Mouse (Mus musculus) intestine, embryonic 15.5 days (tissue): ENCODE results near the gene Gpr3. TPM values are rescaled to one million over a fixed set of nuclear protein-coding genes. Genes with fewer than 3 reads are reported as not detected.

Experiments used
- ATAC-seq: fragments of 200-750 bp; cut with Nextera tagmentation; 2 replicates; pipeline ENCODE4 v1.8.0; 2017; ENCODE audit warnings: moderate TSS enrichment, moderate library complexity
- H3K27ac ChIP-seq: fragments of 300-500 bp; sonication (generic); 2 replicates; pipeline ENCODE4 v1.5.1; 2015; ENCODE audit warnings: mild to moderate bottlenecking, inconsistent platforms
- H3K27me3 ChIP-seq: fragments of 300-500 bp; sonication (generic); replicated peaks from 2 replicates; pipeline ENCODE4 v1.6.1; 2015; ENCODE audit warnings: inconsistent platforms
- H3K36me3 ChIP-seq: fragments of 300-500 bp; sonication (generic); 2 replicates; pipeline ENCODE4 v1.6.1; 2015; ENCODE audit warnings: inconsistent platforms
- H3K4me1 ChIP-seq: fragments of 300-500 bp; sonication (generic); replicated peaks from 2 replicates; pipeline ENCODE4 v1.6.1; 2015; ENCODE audit warnings: inconsistent platforms
- H3K4me2 ChIP-seq: fragments of 300-500 bp; sonication (generic); replicated peaks from 2 replicates; pipeline ENCODE4 v1.6.1; 2015; ENCODE audit warnings: mild to moderate bottlenecking, inconsistent platforms
- H3K4me3 ChIP-seq: fragments of 300-500 bp; sonication (generic); replicated peaks from 2 replicates; pipeline ENCODE4 v1.5.1; 2015; ENCODE audit warnings: inconsistent platforms
- H3K9ac ChIP-seq: fragments of 300-500 bp; sonication (generic); 2 replicates; pipeline ENCODE4 v1.6.1; 2015; ENCODE audit warnings: inconsistent platforms
- H3K9me3 ChIP-seq: fragments of 300-500 bp; sonication (generic); 2 replicates; pipeline ENCODE4 v1.6.1; 2016; ENCODE audit warnings: inconsistent platforms
- WGBS: fragments of 180-500 bp; shearing (Covaris S2); methylation state at CpG from one replicate; pipeline ENCODE4 v1.1.7; 2015; 5-methylcytosine and 5-hydroxymethylcytosine counted together
- polyA plus RNA-seq: library from polyadenylated mRNA; unstranded; fragments of >200 nt; fragmentation: Nextera tagmentation; extraction: Ambion mirVana; gene quantifications from 2 replicates; pipeline ENCODE4 v1.2.1, GENCODE M21; 2015

Gpr3 gene
- 0.06 and 0.14 TPM in 2 replicates for polyA plus RNA-seq

- H3K4me1 ChIP-seq = peaks cover 18% of the 10 kb centered on the region
- ATAC-seq = peak; percentile 61
- peak within 1 kb of the TSS; percentile 100 for H3K4me2 ChIP-seq
- no peak within 1 kb of the TSS for H3K27ac ChIP-seq
- H3K27me3 ChIP-seq = peaks cover 13% of the 10 kb centered on the region
- H3K9ac ChIP-seq = peak within 1 kb of the TSS; percentile 54
- peak within 1 kb of the TSS; percentile 67 for H3K4me3 ChIP-seq
- no peaks in the 10 kb centered on the region for H3K36me3 ChIP-seq
- 3% methylated on average over 52 of the region's 52 CpGs for WGBS
- no peaks in the 10 kb centered on the region for H3K9me3 ChIP-seq
Measured at GRCm38 (mm10) chr4:133211751-133212561, at the start of gene Gpr3, which contains the start of gene Cd164l2. Gene Gpr3, minus strand, starts transcription at chr4:133212536. Gene Cd164l2, plus strand, starts transcription at chr4:133212131.

- Histone ChIP-seq H3K27me3 (0 out of 2 replicates have a peak, but pooled peaks cover 1% of the 10 kb centered on the region), H3K27ac (no peak overlapping the region)
Measured at GRCm38 (mm10) chr4:133261641-133262374, 49.5 kb upstream of the Gpr3 start.

GRCm38 (mm10) chr4:133257798-133258408 is 45.6 kb upstream of the Gpr3 start:
- H3K9me3 ChIP-seq = no peaks in the 10 kb centered on the region
- peaks cover 13% of the 10 kb centered on the region for H3K4me1 ChIP-seq
- H3K27ac ChIP-seq = no peak overlapping the region
- H3K4me3 ChIP-seq = no peak overlapping the region
- peaks cover 12% of the 10 kb centered on the region for H3K27me3 ChIP-seq
- no peaks in the 10 kb centered on the region for H3K36me3 ChIP-seq
- peak; percentile 73 for ATAC-seq
- peak overlapping the region; percentile 51; the same call in 1 of the 2 replicates for H3K4me2 ChIP-seq
- H3K9ac ChIP-seq = no peak overlapping the region
- 65% methylated on average over 12 of the region's 12 CpGs for WGBS

More at GRCm38 (mm10) chr4:133261641-133262374, 49.5 kb upstream of the Gpr3 start:
- WGBS = 62% methylated on average over 10 of the region's 10 CpGs
- no peak for ATAC-seq
- Histone ChIP-seq H3K9ac (no peak overlapping the region), H3K4me3 (no peak overlapping the region), H3K4me2 (no peak overlapping the region), H3K36me3 (peaks cover 25% of the 10 kb centered on the region; the same call in 1 of the 2 replicates), H3K4me1 (peaks cover 9% of the 10 kb centered on the region), H3K9me3 (no peaks in the 10 kb centered on the region)

- 26% methylated on average over 12 of the region's 12 CpGs for WGBS
- Histone ChIP-seq H3K9ac (0 out of 2 replicates have a peak overlapping the region, but pooled peaks have one; percentile 10), H3K4me3 (no peak overlapping the region; the same call in 1 of the 2 replicates), H3K27me3 (peaks cover 13% of the 10 kb centered on the region), H3K4me1 (peaks cover 13% of the 10 kb centered on the region), H3K4me2 (peak overlapping the region; percentile 51), H3K27ac (no peak overlapping the region), H3K36me3 (no peaks in the 10 kb centered on the region), H3K9me3 (no peaks in the 10 kb centered on the region)
- peak; percentile 73 for ATAC-seq
Measured at GRCm38 (mm10) chr4:133257230-133257629, 44.9 kb upstream of the Gpr3 start.

GRCm38 (mm10) chr4:133256820-133257219 is 44.5 kb upstream of the Gpr3 start:
- peaks cover 17% of the 10 kb centered on the region for H3K27me3 ChIP-seq
- peaks cover 13% of the 10 kb centered on the region for H3K4me1 ChIP-seq
- H3K9me3 ChIP-seq = no peaks in the 10 kb centered on the region
- H3K36me3 ChIP-seq = no peaks in the 10 kb centered on the region
- peak; percentile 62 for ATAC-seq
- no peak overlapping the region for H3K27ac ChIP-seq
- 0 out of 2 replicates have a peak overlapping the region, but pooled peaks have one; percentile 10 for H3K9ac ChIP-seq
- H3K4me2 ChIP-seq = peak overlapping the region; percentile 51
- H3K4me3 ChIP-seq = no peak overlapping the region; the same call in 1 of the 2 replicates
- 17% methylated on average over 24 of the region's 24 CpGs for WGBS

GRCm38 (mm10) chr4:133255392-133255791 is 43.1 kb upstream of the Gpr3 start:
- no peak overlapping the region for H3K27ac ChIP-seq
- H3K4me1 ChIP-seq = peaks cover 22% of the 10 kb centered on the region
- H3K9ac ChIP-seq = no peak overlapping the region
- H3K27me3 ChIP-seq = peaks cover 30% of the 10 kb centered on the region
- H3K4me2 ChIP-seq = no peak overlapping the region
- no peaks in the 10 kb centered on the region for H3K9me3 ChIP-seq
- WGBS = 61% methylated on average over 6 of the region's 6 CpGs
- no peak for ATAC-seq
- H3K36me3 ChIP-seq = no peaks in the 10 kb centered on the region
- no peak overlapping the region for H3K4me3 ChIP-seq

- WGBS = 48% methylated on average over 12 of the region's 12 CpGs
- H3K9me3 ChIP-seq = no peaks in the 10 kb centered on the region
- ATAC-seq = 0 out of 2 replicates have a peak, but pooled peaks have one; percentile 18
- H3K27ac ChIP-seq = no peak overlapping the region
- H3K4me1 ChIP-seq = peaks cover 22% of the 10 kb centered on the region
- H3K27me3 ChIP-seq = peaks cover 45% of the 10 kb centered on the region
- no peaks in the 10 kb centered on the region for H3K36me3 ChIP-seq
- H3K9ac ChIP-seq = no peak overlapping the region
- H3K4me3 ChIP-seq = no peak overlapping the region
- H3K4me2 ChIP-seq = no peak overlapping the region
Measured at GRCm38 (mm10) chr4:133253412-133253811, 41.1 kb upstream of the Gpr3 start.

- Histone ChIP-seq H3K27ac (no peak overlapping the region), H3K27me3 (peaks cover 49% of the 10 kb centered on the region), H3K36me3 (no peaks in the 10 kb centered on the region), H3K4me2 (no peak overlapping the region), H3K9ac (no peak overlapping the region), H3K9me3 (no peaks in the 10 kb centered on the region), H3K4me1 (peaks cover 17% of the 10 kb centered on the region), H3K4me3 (no peak overlapping the region)
- 59% methylated on average over 4 of the region's 4 CpGs for WGBS
- no peak for ATAC-seq
Measured at GRCm38 (mm10) chr4:133252089-133252488, 39.8 kb upstream of the Gpr3 start.

GRCm38 (mm10) chr4:133251214-133251613 is 38.9 kb upstream of the Gpr3 start:
- peak overlapping the region; percentile 32; the same call in 1 of the 2 replicates for H3K9ac ChIP-seq

GRCm38 (mm10) chr4:133250609-133251008 is 38.3 kb upstream of the Gpr3 start:
- H3K27me3 ChIP-seq = peaks cover 53% of the 10 kb centered on the region
- peak overlapping the region; percentile 32; the same call in 1 of the 2 replicates for H3K9ac ChIP-seq
- H3K27ac ChIP-seq = no peak overlapping the region
- WGBS = 4% methylated on average over 22 of the region's 22 CpGs
- H3K4me1 ChIP-seq = peaks cover 12% of the 10 kb centered on the region
- H3K36me3 ChIP-seq = no peaks in the 10 kb centered on the region
- peak overlapping the region; percentile 37 for H3K4me3 ChIP-seq
- ATAC-seq = peak; percentile 67
- no peaks in the 10 kb centered on the region for H3K9me3 ChIP-seq
- H3K4me2 ChIP-seq = peak overlapping the region; percentile 77

More at GRCm38 (mm10) chr4:133251214-133251613, 38.9 kb upstream of the Gpr3 start:
- Histone ChIP-seq H3K9me3 (no peaks in the 10 kb centered on the region), H3K27ac (no peak overlapping the region), H3K4me1 (peaks cover 12% of the 10 kb centered on the region), H3K27me3 (peaks cover 52% of the 10 kb centered on the region), H3K4me3 (peak overlapping the region; percentile 37), H3K36me3 (no peaks in the 10 kb centered on the region), H3K4me2 (peak overlapping the region; percentile 77)
- WGBS = 4% methylated on average over 31 of the region's 31 CpGs
- ATAC-seq = peak; percentile 38; the same call in 1 of the 2 replicates

GRCm38 (mm10) chr4:133247806-133248449 is 35.6 kb upstream of the Gpr3 start:
- ATAC-seq = no peak; the same call in 1 of the 2 replicates
- Histone ChIP-seq H3K27me3 (peaks cover 51% of the 10 kb centered on the region), H3K9me3 (no peaks in the 10 kb centered on the region)

More at GRCm38 (mm10) chr4:133247806-133248449, 35.6 kb upstream of the Gpr3 start:
- H3K9ac ChIP-seq = no peak overlapping the region
- H3K4me1 ChIP-seq = peaks cover 11% of the 10 kb centered on the region
- 59% methylated on average over 13 of the region's 13 CpGs for WGBS
- H3K4me2 ChIP-seq = no peak overlapping the region
- no peak overlapping the region for H3K27ac ChIP-seq
- no peaks in the 10 kb centered on the region for H3K36me3 ChIP-seq
- no peak overlapping the region for H3K4me3 ChIP-seq
